Mouse (Mus musculus) T-helper 17 cell (primary cell): Measurements from ENCODE around the gene Olig1.
"Not testable (repeated sequence)": the region's sequence is repeated elsewhere in the genome, so short reads cannot be mapped to it uniquely, and the experiment has no call there.

Source experiments
- in situ Hi-C, 2 experiments: fragments of 300-600 bp; cut with MboI, MseI; formaldehyde crosslinking; loops; 1 replicate in 1 of 2; 2 replicates in 1 of 2; pipeline ENCODE4 v1.15.1; 2025; ENCODE audit warnings: high pct_unique_total_duplicates in 2 of 2

The Olig1 gene

DNA sequence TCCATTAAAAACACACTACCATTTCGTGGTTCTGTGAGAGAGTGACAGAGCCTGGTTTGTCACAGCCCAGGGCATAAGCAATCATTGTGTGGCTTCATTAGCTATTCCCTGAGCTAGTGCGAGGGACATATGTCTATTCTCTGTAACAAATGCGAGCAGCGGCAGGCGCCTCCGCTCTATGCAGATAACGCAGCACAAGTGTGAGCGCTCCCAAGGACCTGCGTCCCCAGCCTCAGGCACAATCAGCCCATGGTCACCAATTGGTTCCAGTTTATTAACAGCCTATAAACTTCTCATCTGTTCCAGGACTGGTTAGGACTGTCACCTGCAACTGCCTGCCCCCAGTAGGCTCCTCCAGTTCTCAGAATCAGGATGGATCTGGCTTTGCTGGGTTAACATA is 23.3 kb upstream of the Olig1 start:
- in situ Hi-C loops, result no loop called here

DNA sequence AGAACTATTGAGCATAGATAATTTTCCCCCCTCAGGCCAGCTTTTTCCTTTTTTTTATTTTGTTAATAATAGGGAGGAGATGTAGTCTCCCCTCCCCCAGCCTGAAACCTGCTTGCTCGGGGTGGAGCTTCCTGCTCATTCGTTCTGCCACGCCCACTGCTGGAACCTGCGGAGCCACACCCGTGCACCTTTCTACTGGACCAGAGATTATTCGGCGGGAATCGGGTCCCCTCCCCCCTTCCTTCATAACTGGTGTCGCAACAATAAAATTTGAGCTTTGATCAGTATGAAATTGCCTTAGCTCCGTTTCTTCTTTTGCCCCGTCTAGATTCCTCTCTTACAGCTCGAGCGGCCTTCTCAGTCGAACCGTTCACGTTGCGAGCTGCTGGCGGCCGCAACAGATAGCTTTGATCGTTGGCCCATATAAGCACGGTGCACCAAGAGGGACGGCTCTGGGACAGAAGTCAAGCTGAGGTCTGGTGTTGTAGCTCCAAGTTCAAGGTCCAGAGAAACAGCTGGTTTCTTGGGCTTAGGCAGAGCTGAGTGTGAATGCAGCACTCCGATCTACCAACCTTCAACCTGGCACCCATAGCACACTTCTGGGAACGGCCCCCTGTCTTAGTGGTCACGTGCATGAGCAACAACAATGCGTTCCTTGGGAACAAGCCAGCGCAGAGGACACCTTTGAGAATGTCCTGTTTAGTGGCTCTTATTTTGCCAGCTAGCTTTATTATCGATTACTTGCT is 14.0 kb upstream of the Olig1 start:
- in situ Hi-C loops, result not testable (repeated sequence)

DNA sequence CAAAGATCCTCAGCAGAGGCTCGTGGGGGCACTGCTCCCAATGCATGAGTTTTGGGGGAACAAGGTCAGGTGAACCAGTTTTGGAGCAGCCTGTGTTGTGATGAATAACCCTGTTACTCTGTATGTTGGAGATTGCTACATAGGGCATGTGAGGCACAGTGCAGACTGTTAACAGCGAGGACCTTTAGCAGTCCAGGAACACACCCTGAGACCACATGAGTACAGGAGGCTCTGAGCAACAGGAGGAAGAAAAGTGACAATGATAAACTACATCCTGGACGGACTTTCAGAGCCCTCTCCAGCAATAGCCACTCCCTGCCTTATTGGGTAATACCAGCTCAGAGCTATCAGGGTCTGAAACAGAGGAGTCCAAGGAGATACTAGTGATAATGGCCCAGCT is 10.6 kb upstream of the Olig1 start:
- in situ Hi-C loops, result no loop called here

DNA sequence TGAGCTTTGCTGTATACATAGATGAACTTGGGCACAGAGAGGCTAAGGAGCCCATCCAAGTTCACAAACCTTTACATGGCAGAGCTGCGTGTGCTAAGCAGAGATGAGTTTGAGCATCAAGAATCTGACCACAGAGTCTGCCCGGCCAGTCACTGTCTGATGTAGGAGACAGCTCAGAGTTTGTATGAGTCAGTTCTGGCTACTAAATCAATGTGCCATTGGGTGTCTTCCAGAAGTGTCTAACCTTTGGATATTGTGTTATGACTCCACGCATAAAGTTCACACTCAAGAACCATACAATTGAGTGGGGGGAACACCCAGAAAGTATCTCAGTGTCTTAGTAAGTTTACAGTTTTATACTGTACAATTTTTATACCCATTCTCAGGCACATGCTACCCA is 8.7 kb upstream of the Olig1 start:
- in situ Hi-C loops, result no loop called here

DNA sequence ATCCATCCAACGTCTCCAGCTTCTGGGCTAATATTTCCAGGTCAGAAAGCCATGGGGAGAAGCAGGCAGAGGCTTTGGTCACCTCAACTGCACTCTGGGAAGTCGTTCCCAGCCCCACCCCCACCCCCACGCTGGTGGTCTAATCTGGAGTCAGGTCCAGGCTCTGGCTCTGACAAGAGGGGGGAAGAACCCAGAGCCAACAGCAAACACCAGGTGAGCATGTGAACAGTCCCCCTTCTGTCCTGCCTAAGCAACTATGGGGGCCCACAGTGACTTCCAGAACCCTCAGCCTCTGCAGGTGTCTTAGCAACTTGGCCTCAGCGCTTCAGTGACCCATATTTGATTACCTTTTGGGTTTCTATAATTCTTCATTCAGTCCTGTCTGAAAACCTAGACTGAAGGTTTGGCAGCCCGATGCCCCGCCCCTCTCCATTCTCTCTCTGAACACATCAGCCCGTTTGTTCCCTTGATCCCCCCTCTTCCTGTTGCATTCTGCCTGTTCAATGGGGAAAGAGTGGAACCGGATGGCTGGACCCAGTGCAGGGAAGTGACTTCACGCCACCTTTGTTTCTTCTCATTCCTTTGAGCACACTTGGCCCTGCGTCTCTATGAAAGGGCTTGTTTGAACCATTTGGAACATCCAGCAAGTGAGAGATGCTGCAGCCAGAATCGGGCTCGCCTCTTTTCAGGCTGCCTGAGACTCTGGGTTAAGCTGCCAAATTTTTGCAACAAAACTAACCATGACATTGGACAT is 6.9 kb upstream of the Olig1 start:
- in situ Hi-C loops, result no loop called here

GRCm38 (mm10) chr16:91265972-91266371 is 3.6 kb upstream of the Olig1 start:
- in situ Hi-C loops, result no loop called here

GRCm38 (mm10) chr16:91268724-91269452 is 684 bp upstream of the Olig1 start:
- in situ Hi-C loops, result no loop called here

DNA sequence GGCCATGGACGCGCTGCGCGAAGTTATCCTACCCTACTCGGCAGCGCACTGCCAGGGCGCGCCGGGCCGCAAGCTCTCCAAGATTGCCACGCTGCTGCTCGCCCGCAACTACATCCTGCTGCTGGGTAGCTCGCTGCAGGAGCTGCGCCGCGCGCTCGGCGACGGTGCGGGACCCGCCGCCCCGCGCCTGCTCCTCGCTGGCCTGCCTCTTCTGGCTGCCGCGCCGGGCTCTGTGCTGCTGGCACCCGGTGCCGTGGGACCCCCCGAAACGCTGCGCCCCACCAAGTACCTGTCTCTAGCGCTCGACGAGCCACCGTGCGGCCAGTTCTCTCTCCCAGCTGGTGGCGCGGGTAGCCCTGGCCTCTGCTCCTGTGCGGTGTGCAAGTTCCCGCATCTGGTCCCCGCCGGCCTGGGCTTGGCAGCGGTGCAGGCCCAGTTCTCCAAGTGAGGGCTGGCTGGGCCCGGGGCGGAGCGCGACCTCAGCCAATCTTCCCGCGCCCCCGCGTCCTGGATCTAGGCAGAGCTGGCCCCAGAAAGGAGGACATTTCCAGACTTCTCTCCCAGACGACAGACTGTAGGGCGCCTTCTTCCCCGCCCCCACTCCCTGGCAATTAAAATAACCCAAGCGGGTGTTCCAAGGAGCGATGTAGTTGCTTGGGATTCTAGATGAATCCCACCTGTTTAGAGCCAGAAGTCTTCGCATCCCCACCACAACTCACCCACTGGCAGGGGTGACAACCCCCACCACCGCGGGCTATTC is 820 bp downstream of the Olig1 start:
- in situ Hi-C loops, result no loop called here

DNA sequence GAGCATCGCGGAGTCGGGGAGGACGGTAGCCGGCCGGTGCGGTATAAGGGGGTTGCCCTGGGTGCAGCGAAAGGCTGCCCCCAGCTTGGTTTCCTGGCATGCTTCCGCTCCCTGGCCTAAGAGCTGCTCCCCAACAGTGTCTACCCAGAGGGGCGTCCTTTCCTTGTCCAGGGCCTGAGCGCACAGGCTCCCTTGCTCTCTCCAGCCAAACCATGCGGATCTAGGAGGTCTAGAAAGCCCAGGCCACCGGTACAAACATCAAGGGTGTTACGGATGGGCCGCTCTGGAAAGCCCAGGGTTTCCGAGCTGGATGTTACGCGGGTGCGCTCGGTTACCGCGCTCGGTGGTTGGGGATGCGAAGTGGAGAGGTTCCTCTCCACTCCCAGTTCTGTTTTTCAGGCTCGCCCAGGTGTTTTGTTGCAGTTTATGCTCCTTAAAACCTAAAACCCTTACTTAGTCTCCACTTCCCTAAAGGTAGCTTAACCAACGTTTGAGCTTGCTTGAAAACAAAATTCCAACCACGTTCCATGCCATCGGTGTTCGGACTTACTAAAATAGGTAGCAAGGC is 1.5 kb downstream of the Olig1 start:
- in situ Hi-C loops, result no loop called here

DNA sequence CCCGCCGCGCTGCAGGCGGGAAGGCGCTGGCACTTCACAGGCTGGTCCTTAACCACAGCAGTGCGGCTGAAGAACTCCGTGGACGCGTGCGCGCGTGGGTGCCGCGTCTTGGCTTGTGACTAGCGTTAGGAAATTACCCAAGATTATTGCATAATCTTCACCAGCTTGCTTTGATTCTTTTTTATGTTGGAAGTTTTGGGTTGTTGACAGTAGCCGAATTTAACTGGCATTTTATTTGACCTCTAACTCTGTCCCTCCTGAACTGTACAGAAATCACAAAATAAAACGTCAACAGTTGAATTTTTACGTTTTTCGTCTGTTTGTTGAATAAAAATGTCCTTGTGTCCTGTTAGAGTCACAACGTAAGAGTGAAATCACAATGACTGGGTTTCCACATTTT is 2.1 kb downstream of the Olig1 start:
- in situ Hi-C loops, result no loop called here

- in situ Hi-C loops, result loop anchor here in 1 of 2 experiments (5.0 kb wide), 1 partner anchor 88 kb away; no protein-coding TSS in a partner anchor
Measured at GRCm38 (mm10) chr16:91280516-91280915, 10.9 kb downstream of the Olig1 start.

- in situ Hi-C loops, result no loop called here
Measured at GRCm38 (mm10) chr16:91292080-91292479, 22.5 kb downstream of the Olig1 start.

DNA sequence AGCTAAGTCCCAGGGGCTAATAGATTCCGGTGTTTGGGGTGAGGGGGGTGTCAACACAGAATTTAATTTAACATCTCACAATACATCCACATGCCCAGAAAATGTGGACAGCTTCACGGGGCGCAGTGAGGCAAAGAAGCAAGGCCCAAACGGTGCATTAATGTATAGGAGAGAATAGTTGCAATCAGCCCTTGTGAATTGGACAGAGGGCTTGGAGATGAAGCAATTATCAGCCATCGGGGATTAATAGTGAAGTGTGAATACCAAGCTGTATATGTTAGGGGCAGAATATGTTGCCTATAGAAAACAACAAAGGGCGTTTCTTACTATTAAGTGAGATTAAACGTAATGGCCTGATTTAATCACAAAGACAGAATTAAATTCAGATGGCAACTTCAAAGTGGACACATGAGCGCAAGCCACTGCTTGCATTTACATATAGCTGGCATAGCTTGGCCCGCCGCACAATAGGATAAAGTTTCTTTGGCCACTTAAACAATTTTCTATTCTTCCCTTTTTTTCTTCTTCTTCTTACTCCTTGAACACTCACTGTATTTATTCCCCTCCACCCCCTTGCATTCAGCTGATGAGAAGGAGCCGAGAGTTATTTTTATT is 23.3 kb downstream of the Olig1 start:
- in situ Hi-C loops, result no loop called here

GRCm38 (mm10) chr16:91297726-91298125 is 28.2 kb downstream of the Olig1 start:
- in situ Hi-C loops, result no loop called here

DNA sequence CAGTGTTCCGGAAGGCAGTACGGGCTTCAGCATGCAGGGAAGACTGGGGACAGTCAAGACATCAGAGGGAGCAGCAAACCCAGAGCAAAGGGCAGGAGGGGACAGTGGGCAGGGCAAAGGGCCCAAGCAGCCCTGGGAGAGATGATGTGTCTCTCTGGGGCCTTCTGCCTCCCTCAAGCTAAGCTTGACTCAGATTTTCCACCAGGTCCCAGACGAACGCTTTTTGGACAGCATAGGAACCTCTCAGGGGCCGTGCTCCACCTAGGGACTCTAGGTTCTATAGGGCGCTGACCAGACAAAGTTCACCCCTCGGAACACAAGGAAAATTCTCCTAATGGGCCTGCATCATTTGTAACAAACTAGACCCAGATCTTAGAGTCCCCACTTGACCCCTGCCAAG is 29.8 kb downstream of the Olig1 start:
- in situ Hi-C loops, result no loop called here

- in situ Hi-C loops, result no loop called here
Measured at GRCm38 (mm10) chr16:91300641-91301441, 31.3 kb downstream of the Olig1 start.

- in situ Hi-C loops, result no loop called here
Measured at GRCm38 (mm10) chr16:91301454-91301853, 31.9 kb downstream of the Olig1 start.

- in situ Hi-C loops, result no loop called here
Measured at GRCm38 (mm10) chr16:91303776-91304709, 34.5 kb downstream of the Olig1 start.
